Mouse (Mus musculus): ENCODE data around the gene Kctd11.

The Kctd11 gene

GRCm38 (mm10) chr11:69912716-69913530 lies 31.7 kb upstream of the Kctd11 start:
- no peak for DNase-seq

DNA sequence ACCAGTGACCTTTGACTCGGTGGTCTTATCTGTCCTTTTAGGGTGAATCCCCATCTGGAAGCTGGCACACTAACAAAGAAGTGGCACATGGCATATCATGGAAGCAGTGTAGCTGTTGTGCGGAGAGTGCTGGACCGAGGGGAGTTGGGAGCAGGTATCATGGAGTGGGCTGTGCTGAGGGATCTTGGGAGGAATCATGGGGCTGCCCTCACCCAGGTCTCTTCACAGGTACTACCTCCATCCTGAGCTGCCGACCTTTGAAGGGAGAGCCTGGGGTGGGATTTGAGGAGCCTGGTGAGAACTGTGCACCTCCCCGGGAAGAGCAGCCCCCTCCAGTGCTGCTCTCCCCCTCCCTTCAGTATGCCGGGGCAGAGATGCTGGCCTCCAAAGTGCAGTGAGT lies 30.5 kb upstream of the Kctd11 start:
- no peak for DNase-seq

DNA sequence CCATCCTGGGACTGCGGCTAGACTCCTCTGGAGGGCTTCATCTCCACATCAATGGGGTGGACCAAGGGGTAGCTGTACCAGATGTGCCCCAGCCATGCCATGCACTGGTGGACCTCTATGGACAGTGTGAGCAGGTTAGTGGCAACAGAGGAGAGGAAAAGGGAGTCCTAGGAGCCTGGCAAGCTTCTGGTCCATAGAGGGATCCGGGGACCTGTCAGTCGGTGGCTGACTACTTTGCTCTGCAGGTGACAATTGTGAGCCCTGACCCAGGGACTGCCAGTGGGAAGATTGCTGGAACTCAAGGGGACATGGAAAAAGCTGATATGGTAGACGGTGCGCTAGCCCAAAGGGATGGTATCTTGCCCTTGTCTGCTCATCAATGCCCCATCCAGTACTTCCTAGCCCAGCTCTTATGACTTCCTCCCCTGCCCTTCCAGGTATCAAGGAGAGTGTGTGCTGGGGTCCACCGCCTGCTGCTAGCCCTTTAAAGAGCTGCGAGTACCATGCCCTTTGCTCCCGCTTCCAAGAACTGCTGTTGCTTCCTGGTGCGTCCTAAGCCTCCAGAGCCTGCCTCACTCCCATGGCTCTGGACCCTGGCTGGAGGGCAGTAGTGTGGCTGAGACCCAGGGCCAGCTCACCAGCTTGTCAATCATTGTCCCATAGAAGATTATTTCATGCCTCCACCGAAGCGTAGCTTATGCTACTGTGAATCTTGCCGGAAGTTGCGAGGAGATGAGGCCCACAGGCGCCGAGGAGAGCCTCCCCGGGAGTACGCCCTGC lies 29.8 kb upstream of the Kctd11 start:
- DNase-seq = no peak

GRCm38 (mm10) chr11:69910177-69910576 lies 29.0 kb upstream of the Kctd11 start:
- DNase-seq = no peak

DNA sequence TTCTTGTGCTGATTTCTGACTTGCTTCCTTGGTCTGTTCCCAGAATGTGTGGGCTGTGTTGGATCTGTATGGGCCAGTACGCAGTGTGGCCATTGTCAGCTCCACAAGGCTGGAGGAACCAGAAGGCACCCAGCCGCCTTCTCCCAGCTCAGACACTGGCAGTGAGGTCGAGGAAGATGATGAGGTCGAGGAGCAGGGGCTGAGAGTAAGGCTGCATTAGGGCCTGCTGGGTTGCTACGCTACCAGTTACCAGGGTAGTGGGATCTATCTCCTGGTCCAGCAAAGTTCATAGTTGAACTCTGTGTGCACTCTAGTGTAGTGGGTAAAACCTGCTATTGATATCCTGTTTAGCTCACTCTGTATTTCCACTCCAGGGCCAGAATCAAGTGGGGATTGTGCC lies 28.0 kb upstream of the Kctd11 start:
- DNase-seq = no peak

DNA sequence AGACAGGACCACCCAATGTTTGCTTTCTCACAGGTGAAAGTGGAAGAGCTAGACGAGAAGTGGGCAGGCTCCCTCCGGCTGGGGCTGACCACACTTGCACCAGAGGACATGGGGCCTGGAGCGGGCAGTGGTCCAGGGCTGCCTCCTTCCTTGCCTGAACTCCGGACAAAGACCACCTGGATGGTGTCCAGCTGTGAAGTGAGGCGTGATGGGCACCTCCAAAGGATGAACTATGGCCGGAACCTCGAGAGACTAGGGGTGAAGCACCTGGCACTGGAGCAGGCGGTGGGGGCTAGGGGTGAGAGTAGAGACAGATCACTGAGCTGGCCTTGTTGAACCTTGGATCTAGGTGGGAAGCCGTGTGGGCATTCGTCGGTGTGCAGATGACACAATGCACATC lies 27.4 kb upstream of the Kctd11 start:
- DNase-seq = no peak

DNA sequence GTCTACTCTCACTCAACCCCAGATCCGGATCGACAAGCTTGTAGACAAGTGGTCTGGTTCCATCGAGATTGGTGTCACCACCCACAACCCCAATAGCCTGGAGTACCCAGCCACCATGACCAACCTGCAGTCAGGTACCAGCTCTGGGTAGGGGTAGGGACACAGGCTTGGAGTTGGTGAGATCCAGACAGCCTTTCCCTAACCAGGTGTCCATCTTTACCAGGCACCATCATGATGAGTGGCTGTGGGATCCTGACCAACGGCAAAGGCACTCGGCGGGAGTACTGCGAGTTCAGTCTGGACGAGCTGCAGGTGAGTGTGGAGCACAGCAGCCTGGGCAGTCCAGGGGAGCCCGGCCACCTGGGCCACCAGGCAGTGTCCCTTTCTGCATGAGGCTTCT lies 23.1 kb upstream of the Kctd11 start:
- DNase-seq = no peak

DNA sequence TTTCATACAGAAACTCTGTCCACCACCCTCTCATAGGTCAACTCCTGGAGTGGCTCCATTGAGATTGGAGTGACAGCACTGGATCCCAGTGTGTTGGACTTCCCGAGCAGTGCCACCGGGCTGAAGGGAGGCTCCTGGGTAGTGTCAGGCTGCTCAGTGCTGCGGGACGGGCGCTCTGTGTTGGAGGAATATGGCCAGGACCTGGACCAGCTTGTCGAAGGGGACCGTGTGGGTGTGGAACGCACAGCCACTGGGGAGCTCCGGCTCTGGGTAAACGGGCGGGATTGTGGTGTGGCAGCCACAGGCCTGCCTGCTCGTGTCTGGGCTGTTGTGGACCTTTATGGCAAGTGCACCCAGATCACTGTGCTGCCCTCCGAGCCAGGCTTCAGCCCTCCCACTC lies 21.8 kb upstream of the Kctd11 start:
- DNase-seq = no peak

DNA sequence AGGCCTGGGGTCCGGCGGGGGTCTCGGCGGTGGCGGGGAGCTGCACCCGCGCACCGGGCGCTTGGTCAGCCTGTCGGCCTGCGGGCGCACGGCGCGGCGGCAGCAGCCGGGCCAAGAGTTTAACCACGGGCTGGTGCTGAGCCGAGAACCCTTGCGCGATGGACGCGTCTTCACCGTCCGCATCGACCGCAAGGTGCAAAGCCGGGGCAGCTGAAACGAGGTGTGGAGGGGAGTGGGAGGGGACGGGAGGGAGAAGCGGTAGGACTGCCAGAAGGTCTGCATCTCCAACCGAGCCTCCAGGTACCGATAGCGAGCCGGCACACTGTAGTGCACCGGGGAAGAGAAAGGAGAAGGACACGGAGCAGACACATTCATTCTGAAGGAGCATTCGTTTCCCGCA lies 20.8 kb upstream of the Kctd11 start:
- peak in 1 of 2 experiments; percentile 45 for DNase-seq

DNA sequence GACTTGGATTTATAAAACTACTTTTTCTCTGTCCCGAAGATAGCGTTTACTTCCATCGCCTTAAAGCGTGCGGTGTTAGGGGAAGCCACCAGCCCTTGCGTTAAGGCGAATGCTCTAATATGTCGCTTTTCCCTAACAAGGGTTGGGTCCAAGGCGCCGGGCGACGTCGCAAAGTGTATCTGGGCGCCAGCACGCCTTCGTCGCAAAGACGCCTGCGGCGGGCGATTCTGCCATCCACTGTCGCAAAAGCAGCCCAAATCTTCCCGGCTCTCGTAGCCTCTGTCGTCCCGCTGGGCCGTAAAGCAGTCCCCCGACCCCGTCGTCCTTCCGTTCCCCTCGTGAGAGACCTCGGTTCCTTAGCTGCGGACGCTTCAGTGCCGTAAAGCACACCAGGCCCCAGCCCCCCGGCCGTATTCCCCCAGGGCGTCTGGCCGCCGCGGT lies 20.2 kb upstream of the Kctd11 start:
- DNase-seq = peak; percentile 94 to 96

DNA sequence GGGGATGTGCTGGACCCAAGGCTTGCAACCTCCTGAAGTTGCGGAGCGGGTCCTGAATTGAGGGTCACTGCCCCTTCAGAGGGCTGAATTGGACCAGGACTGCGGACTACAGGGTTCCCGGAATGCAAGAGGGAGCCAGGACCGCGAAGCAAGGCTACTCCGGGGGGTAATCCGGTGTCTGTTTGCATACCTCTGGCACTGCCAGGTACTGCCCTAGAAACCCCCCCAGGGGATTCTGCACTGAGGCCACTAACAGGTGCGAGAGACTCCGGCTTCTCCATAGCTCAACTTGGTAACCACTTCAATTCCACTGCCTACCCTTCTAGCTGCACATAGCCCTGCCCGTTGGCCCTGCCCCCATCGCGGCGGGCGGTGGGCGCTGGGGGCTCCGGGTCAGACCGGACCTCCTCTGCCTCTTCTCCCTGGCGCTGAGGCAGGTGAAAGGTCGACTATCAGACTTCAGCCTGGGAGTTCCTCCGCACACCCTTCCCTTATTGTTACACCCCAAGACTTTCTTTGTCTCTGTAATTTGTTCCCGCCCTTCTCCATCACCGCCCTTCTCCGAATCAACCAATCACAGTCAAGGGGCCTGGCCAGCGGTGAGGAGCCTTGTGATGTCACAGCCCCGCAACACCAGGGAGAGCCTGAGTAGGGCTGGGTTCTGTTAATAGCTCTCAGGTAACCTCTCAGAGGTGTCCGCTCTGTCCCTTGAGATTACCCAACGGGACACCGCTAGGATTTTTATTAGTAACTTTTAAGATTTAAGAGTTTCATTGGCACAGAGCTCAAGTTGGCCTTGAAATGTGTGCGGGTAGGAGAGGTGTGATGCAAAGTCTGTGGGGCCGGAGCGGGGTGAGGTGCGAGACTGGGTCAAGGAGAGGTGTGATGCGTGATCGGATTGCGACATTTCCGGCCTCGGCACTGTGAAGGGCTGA lies 19.5 kb upstream of the Kctd11 start, which contains the start of the genes 2810408A11Rik and Neurl4:
TSS of gene 2810408A11Rik (minus strand) at position 517 of the 935 bp plus-strand sequence.
TSS of gene Neurl4 (plus strand) at position 602 of the 935 bp plus-strand sequence.
- DNase-seq = peak; percentile 88 to 95

- DNase-seq = no peak
Measured at GRCm38 (mm10) chr11:69899870-69900269, 18.7 kb upstream of the Kctd11 start.

DNA sequence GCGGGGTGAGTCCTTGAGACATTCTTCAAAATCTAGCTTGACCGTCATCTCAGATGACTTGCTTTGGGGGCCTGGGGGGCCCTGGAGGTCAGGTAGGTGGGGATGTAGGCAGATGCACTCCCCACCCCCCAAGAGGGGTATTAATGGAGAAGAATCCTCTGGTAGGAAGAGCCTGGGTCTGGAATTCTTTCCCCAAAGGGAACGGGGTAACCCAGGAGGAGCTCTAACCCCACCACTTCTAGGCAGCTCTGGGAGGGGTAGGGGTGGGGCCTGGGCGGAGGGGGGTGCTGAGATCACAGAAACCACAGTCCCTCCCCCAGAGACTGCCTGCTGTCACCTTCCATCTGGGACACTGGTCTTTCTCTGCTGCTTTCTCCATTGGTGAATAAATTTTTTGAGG lies 14.1 kb upstream of the Kctd11 start, which contains the start of gene Acap1:
TSS of gene Acap1 (minus strand) at position 249 of the 400 bp plus-strand sequence.
- DNase-seq = peak; percentile 63 to 71

- peak; percentile 84 to 90 for DNase-seq
Measured at GRCm38 (mm10) chr11:69894671-69895070, 13.5 kb upstream of the Kctd11 start.

GRCm38 (mm10) chr11:69891482-69891881 lies 10.3 kb upstream of the Kctd11 start:
- DNase-seq = no peak

DNA sequence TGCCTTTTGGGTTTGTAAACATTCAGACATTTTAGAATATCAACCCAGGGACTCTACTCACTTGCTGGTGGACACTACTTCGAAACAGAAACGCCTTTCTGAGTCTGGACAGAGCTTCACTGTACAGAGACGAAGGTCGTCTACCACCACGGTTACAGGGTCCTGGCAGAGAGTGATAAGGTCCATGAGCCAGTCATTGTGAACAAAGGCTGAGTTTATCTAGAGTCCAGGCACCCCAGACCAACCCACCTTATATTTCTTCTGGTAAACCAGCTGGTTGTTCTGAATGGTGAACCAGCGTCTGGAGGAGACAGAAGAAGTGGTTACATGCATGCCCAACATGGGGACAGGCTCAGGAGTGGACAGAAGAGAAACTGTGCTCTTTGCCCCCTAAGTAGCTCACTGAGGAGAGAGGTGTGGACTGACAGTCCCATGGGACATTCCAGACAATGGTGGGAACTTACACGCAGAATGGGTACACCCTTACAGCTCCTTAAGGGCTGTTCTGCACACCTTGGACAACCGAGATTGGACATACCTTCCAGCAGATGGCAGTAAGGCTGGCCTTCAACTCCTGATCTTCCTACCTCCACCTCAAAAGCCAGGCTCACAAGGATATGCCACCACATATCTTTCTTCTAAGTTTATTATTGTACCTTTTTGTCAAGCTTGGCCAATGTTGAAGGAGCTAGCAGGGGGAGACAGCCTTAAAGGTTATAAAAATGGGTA lies 5.9 kb upstream of the Kctd11 start:
- DNase-seq = no peak

GRCm38 (mm10) chr11:69884663-69885062 lies 3.5 kb upstream of the Kctd11 start:
- no peak for DNase-seq

GRCm38 (mm10) chr11:69884240-69884639 lies 3.0 kb upstream of the Kctd11 start:
- no peak for DNase-seq

DNA sequence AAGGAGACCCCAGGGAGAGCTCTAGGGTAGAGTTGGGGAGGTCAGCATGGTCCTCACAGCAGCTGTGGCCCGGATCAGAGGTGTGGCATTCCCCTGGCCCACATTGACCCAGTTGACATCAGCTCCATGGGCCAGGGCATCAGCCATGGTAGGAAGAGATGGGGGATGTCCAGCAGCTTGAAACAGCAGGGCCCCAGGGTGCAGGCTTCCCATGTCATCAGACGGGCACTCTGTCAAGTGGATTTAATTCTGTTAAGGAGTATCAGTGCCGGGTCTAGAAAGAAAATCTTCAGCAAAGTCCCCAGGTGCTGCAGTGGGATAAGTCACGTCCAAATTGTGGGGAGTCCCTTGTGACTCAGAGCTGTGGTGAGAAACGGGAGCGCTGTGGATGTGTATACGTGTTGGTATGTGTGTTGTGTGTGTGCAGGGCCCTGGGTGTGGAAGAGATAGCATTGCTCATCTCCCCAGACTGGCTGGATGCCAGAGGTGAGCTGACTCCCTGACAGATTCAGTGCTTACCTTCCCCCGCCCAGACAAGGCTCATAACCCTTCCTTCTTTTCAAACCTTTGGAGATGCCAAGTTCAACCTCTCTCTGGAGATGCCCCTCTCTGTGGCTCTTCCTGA lies 2.4 kb upstream of the Kctd11 start:
- DNase-seq = no peak

GRCm38 (mm10) chr11:69883066-69883465 lies 1.9 kb upstream of the Kctd11 start:
- DNase-seq = peak in 1 of 2 experiments; percentile 61
